Mouse (Mus musculus) hindbrain, postnatal 0 days (tissue): ENCODE measurements around the gene Ptk7. TPM values are rescaled to one million over a fixed set of nuclear protein-coding genes. Genes with fewer than 3 reads are reported as not detected.

Source experiments
- ATAC-seq: fragments of 200-750 bp; cut with Nextera tagmentation; 2 replicates; pipeline ENCODE4 v1.8.0; 2017; ENCODE audit warnings: mild to moderate bottlenecking, moderate TSS enrichment, moderate library complexity
- DNase-seq: peaks from one replicate; pipeline ENCODE4 v3.0.0-alpha.2; 2015; ENCODE audit warnings: low spot score
- H3K27ac ChIP-seq: fragments of 300-500 bp; sonication (generic); 2 replicates; pipeline ENCODE4 v1.5.1; 2014; ENCODE audit warnings: mild to moderate bottlenecking
- H3K27me3 ChIP-seq: fragments of 300-500 bp; sonication (generic); 2 replicates; pipeline ENCODE4 v1.6.1; 2014; ENCODE audit warnings: low read length, mixed read lengths; ENCODE audit not compliant: insufficient read depth
- H3K36me3 ChIP-seq: fragments of 300-500 bp; sonication (generic); 2 replicates; pipeline ENCODE4 v1.6.1; 2014; ENCODE audit warnings: low read length, mixed read lengths; ENCODE audit not compliant: insufficient read depth
- H3K4me1 ChIP-seq: fragments of 300-500 bp; sonication (generic); 2 replicates; pipeline ENCODE4 v1.6.1; 2014; ENCODE audit warnings: antibody characterized with exemption, low read length, mixed read lengths; ENCODE audit not compliant: insufficient read depth
- H3K4me2 ChIP-seq: fragments of 300-500 bp; sonication (generic); 2 replicates; pipeline ENCODE4 v1.6.1; 2014; ENCODE audit warnings: low read depth, mild to moderate bottlenecking, low read length, moderate library complexity, mixed read lengths
- H3K4me3 ChIP-seq: fragments of 300-500 bp; sonication (generic); 2 replicates; pipeline ENCODE4 v1.5.1; 2014; ENCODE audit warnings: low read length
- H3K9ac ChIP-seq: fragments of 300-500 bp; sonication (generic); replicated peaks from 2 replicates; pipeline ENCODE4 v1.6.1; 2014; ENCODE audit warnings: mild to moderate bottlenecking, low read length, moderate library complexity, mixed read lengths
- H3K9me3 ChIP-seq: fragments of 300-500 bp; sonication (generic); 2 replicates; pipeline ENCODE4 v1.6.1; 2016; ENCODE audit warnings: low read length, mixed read lengths
- CTCF ChIP-seq: IDR thresholded peaks from 2 replicates; pipeline ENCODE4 v1.5.1; 2016; ENCODE audit warnings: antibody characterized with exemption, control low read depth, low read depth
- WGBS: fragments of 180-500 bp; shearing (Covaris S2); extraction: QIAGEN DNeasy Blood & Tissue Kit; methylation state at CpG from one replicate; pipeline ENCODE4 v1.1.7; 2014; 5-methylcytosine and 5-hydroxymethylcytosine counted together
- polyA plus RNA-seq: library from polyadenylated mRNA; unstranded; fragments of >200 nt; fragmentation: Nextera tagmentation; extraction: Ambion mirVana; gene quantifications from 2 replicates; pipeline ENCODE4 v1.2.1, GENCODE M21; 2015
- total RNA-seq: library from RNA; depleted of rRNA; stranded (reverse); fragments of >200 nt; gene quantifications from 2 replicates; pipeline ENCODE4 v1.2.3, GENCODE M21; 2014

Gene Ptk7
- total and polyA plus RNA-seq, 2 experiments from 2014 or later = 24.5 to 77.6 TPM

DNA sequence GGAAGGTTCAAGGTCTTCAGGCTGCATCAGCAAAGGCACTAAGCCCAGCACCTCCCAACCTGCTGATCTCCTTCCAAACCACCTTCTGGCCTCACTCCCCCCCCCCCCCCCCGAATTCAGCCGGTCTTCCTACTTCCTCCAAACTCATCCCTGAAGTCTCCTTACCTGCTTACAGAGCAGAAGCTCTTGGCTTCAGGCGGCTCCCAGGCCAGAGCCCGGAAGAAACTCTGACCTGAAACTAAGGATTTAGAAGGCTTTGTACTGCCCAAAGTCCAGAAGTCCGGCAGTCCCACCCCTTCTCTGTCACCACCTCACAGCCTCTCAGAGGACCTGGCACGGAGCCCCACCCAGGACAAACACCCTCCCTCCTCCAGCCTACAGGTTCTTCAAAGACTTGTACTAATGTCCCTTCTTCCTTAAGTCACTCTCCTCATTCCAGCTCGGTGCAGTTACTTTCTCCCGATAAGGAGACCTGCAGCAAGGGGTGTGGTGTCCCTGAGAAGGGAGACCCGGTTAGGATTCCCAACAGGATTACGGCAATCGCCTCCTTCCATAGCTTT lies 15.7 kb upstream of the Ptk7 start:
- peaks cover 8% of the 10 kb centered on the region; the same call in 1 of the 2 replicates for H3K4me1 ChIP-seq
- peak overlapping the region; percentile 94 for H3K4me2 ChIP-seq
- peak overlapping the region; percentile 45; the same call in 1 of the 2 replicates for H3K27ac ChIP-seq
- no peak for DNase-seq
- no peak for TF ChIP-seq CTCF
- H3K27me3 ChIP-seq = no peaks in the 10 kb centered on the region
- no peak for ATAC-seq
- no peaks in the 10 kb centered on the region for H3K9me3 ChIP-seq
- peak overlapping the region; percentile 59 for H3K4me3 ChIP-seq
- peak overlapping the region; percentile 77 for H3K9ac ChIP-seq
- 6% methylated on average over 11 of the region's 11 CpGs for WGBS
- peaks cover 17% of the 10 kb centered on the region for H3K36me3 ChIP-seq

DNA sequence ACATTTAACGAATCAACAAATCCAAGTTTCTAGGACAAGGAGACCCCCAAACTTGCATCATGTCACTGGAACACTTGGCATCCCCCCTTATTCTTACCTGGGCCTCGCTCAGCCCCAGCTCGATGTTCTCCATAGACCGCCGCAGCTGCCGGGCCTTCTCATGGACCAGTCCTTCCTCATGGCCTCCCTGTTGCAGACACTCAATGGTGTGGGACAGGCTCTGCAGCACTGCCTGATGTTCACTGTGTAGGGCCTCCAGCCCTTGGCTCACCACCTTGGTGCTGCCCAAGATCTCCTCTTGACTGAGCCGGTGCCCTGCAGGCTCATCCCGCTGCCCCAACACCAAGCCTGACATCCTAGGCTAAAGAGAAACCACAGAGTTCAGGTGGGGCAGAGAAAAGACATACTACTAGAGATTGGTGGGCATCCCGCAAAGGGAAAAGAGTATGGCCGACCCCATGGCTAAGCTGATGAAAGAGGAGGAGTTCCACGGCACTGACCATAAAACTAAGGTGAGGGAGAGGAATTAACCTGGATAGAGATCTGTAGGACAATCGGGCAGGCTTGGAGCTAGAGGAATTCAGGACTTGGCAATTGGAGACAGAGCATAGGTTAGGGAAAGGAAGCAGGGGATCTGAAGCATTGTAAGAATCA lies 15.0 kb upstream of the Ptk7 start:
- no peaks in the 10 kb centered on the region for H3K9me3 ChIP-seq
- H3K4me3 ChIP-seq = peak overlapping the region; percentile 59
- peaks cover 8% of the 10 kb centered on the region; the same call in 1 of the 2 replicates for H3K4me1 ChIP-seq
- peak overlapping the region; percentile 77; the same call in 1 of the 2 replicates for H3K9ac ChIP-seq
- no peak overlapping the region for H3K27ac ChIP-seq
- H3K36me3 ChIP-seq = peaks cover 19% of the 10 kb centered on the region
- 89% methylated on average over 12 of the region's 12 CpGs for WGBS
- DNase-seq (no peak), ATAC-seq (no peak)
- peak overlapping the region; percentile 94 for H3K4me2 ChIP-seq
- H3K27me3 ChIP-seq = no peaks in the 10 kb centered on the region
- TF ChIP-seq CTCF = no peak

DNA sequence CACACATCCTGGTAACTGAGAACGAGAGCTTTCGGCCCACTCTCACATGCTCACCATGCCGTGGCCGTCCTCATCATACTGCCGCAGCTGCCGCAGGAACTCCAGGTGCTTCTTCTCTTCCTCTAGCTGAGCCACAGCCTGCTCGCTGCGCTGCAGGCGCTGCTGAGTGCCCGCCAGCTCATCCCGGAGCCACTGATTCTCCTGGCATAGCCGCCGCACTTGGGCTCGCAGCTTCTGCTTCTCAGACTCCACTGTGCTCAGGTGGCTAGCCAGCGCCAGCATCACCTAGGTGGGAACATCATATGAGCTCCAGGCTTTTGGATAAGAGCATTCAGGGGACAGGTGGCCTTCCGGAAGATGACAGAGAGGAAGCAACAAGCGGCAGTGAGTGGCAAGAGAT lies 12.8 kb upstream of the Ptk7 start:
- ATAC-seq = no peak
- no peak for TF ChIP-seq CTCF
- Histone ChIP-seq H3K27ac (no peak overlapping the region), H3K4me2 (no peak overlapping the region), H3K9ac (no peak overlapping the region), H3K36me3 (peaks cover 26% of the 10 kb centered on the region), H3K27me3 (no peaks in the 10 kb centered on the region), H3K9me3 (no peaks in the 10 kb centered on the region), H3K4me3 (no peak overlapping the region), H3K4me1 (peaks cover 8% of the 10 kb centered on the region; the same call in 1 of the 2 replicates)
- no peak for DNase-seq
- 95% methylated on average over 17 of the region's 17 CpGs for WGBS

DNA sequence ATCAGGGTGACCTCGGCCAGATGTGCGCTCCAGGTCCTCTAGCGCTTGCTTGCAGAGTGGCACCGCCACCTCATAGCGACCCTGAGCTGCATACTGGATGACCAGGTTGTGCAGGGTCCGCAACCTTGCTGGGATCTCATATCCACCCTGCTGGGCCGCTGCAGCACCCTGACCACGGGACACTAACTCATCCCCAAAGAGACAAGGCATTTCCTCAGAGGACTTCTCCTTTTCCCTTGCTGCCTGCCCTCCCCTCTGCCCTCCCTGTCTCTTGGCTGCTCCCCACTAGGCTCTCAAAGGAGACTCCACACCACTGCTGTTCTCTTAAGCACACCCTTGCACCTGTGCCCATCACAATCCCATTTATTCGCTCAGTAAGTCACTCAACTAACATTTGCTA lies 10.6 kb upstream of the Ptk7 start:
- WGBS = 84% methylated on average over 9 of the region's 9 CpGs
- H3K27me3 ChIP-seq = no peaks in the 10 kb centered on the region
- peaks cover 26% of the 10 kb centered on the region for H3K36me3 ChIP-seq

DNA sequence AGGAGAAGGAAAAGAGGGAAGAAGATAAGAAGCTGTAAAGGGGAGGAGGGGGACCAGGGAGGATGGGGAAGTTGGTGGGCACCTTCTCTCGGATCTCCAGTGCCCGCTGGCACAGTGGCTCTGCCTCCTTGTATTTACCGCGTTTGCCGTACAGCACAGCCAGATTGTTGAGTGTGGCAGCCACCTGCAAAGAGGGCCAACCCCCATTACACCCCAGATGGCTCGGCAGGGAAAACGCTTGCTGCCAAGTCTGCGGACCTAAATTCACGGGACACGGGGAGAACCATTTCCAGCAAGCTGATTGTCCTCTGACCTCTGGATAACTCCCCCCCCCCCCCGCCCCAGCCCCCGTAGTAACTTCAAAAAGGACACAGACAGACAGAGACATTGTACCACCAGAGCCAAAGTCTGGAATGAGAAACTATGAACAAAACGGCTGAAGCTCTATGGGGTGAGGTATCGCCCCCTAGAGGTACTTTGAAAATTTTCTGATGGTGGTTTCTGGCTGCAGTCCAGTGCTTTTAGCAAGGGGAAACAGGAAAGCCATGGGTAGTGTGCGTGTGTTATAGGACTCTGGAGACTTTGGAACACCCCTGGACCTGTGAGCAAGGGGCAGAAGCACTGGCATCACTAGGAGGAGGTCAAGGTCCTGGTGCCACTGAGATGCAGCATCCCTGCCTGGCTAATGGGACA lies 7.7 kb upstream of the Ptk7 start:
- Histone ChIP-seq H3K9ac (no peak overlapping the region), H3K4me1 (no peaks in the 10 kb centered on the region), H3K36me3 (peaks cover 25% of the 10 kb centered on the region), H3K4me2 (peak overlapping the region; percentile 33), H3K27ac (no peak overlapping the region), H3K4me3 (no peak overlapping the region), H3K27me3 (no peaks in the 10 kb centered on the region), H3K9me3 (no peaks in the 10 kb centered on the region)
- DNase-seq = peak; percentile 92
- peak; percentile 81 for TF ChIP-seq CTCF
- peak; percentile 52 for ATAC-seq
- WGBS = 11% methylated on average over 15 of the region's 15 CpGs

More for the DNA sequence above, 10.6 kb upstream of the Ptk7 start:
- H3K9ac ChIP-seq = no peak overlapping the region
- TF ChIP-seq CTCF = no peak
- ATAC-seq (no peak), DNase-seq (no peak)
- 0 out of 2 replicates have a peak, but pooled peaks cover 4% of the 10 kb centered on the region for H3K4me1 ChIP-seq
- H3K4me2 ChIP-seq = no peak overlapping the region
- H3K9me3 ChIP-seq = no peaks in the 10 kb centered on the region
- no peak overlapping the region for H3K27ac ChIP-seq
- H3K4me3 ChIP-seq = no peak overlapping the region

DNA sequence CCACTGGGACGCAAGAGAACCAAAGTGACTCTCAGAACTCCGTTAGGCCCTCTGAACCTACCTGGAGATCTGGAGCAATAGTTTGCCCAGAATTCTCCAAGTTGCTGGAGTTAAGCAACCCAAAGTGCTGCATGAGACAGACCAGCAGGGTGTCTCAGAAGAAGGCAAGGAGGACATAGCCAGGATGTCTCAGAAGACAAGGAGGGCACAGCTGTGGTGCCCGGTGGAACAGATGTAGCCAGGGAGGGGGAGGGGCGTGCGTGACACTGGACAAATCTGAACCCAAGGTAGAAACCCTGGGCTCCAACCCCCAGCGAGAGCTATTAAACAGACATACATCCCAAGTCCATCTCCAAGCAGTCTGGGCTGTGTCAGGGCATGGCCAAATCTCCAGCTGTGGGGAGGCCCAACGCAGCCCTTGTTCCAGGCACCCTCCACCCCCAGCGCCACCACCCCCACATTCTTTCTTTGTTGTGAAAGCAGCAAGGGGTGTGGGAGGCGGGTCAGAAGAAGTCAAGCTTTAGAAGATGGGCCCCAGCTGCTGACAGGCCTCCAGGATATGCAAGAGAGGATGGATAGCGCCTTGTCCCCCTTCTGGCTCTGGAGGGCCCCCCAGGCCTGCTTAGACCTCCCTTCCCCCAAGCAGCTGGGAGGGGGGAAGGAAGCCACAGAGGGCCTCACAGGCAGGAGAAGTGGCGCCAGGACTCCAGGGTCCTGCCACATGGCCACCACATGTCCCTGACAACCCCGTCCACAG lies 559 bp upstream of the Ptk7 start:
- 13% methylated on average over 12 of the region's 12 CpGs for WGBS
- ATAC-seq (peak; percentile 47), DNase-seq (peak; percentile 20)
- peak overlapping the region; percentile 90 for H3K9ac ChIP-seq
- no peaks in the 10 kb centered on the region for H3K27me3 ChIP-seq
- no peak; the same call in 1 of the 2 replicates for TF ChIP-seq CTCF
- H3K36me3 ChIP-seq = peaks cover 8% of the 10 kb centered on the region; the same call in 1 of the 2 replicates
- H3K4me3 ChIP-seq = peak overlapping the region; percentile 96
- peak overlapping the region; percentile 87 for H3K27ac ChIP-seq
- no peaks in the 10 kb centered on the region for H3K9me3 ChIP-seq
- H3K4me1 ChIP-seq = peaks cover 16% of the 10 kb centered on the region; the same call in 1 of the 2 replicates
- H3K4me2 ChIP-seq = peak overlapping the region; percentile 79
